Comparison of ENCODE assay signal across 10 mouse cellular contexts in the genomic region with DNA sequence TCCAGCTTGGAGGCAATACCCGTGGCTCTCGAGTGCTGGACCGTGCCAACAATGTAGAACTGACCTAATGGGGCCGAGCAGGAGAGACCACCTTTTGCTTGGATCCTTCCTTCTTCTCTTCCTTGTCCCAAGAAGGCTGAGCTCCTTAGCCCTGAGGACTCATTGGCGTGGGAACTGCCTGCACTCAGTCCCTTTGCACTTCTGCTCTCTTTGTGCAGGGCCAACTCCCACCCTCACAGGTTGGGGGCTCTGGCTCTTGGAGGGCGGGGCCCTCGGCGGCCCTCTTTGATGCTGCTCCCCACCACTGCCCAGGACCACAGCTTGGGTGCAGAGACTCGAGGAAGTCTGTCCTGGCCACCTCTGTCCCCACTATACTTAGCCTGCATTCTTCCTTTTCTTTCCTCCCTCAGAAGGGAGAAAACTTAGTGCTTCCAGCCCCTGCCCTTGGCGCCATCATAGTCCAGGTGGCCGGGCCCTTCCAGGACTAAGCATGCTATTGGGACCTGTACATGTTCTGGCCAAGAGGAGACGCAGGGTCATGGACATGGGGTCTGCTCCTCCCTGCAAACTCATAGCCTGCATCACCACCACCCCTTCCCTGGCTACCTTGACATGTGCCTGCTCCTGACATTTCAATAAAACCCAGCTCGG. TPM values are rescaled to one million over a fixed set of nuclear protein-coding genes. Genes with fewer than 3 reads are reported as not detected.
DNase-seq lines count a peak whose midpoint lies in the region; ATAC-seq and TF ChIP-seq lines count a peak whose summit lies in the region.
"Had no signal": no experiment of that assay in that cellular context is flagged by ENCODE, and none has a peak within 500 bp of the region (broad histone marks: within the 10 kb centered on the region; RNA-seq: fewer than 3 reads in every experiment).

No protein-coding gene starts in this region.

- H3K9ac ChIP-seq in heart, embryonic 11.5 days (ENCODE audit: low read depth, low read length), result no peak overlapping the region
- H3K9ac ChIP-seq in stomach, embryonic 14.5 days (replicated peaks; ENCODE audit: low read depth, low read length), result peak overlapping the region; percentile 92; the same call in 1 of the 2 replicates
- no peak overlapping the region for H3K9ac ChIP-seq in stomach, postnatal 0 days (ENCODE audit: low read length)
- H3K9ac ChIP-seq in liver, embryonic 12.5 days, result 0 out of 2 replicates have a peak overlapping the region, but pooled peaks have one; percentile 12

- H3K4me2 ChIP-seq in heart, embryonic 11.5 days, result peak overlapping the region; percentile 66
- no peak overlapping the region for H3K4me2 ChIP-seq in stomach, embryonic 14.5 days (replicated peaks; ENCODE audit: low read depth, low read length)
- no peak overlapping the region; the same call in 1 of the 2 replicates for H3K4me2 ChIP-seq in stomach, postnatal 0 days (replicated peaks; ENCODE audit: low read depth)
- peak overlapping the region; percentile 95 for H3K4me2 ChIP-seq in liver, embryonic 12.5 days

- H3K4me1 ChIP-seq in heart, embryonic 11.5 days (ENCODE audit: control insufficient read depth, insufficient read depth, low read length), result peaks cover 19% of the 10 kb centered on the region
- peaks cover 21% of the 10 kb centered on the region for H3K4me1 ChIP-seq in stomach, embryonic 14.5 days (ENCODE audit: control insufficient read depth, insufficient read depth, low read length)
- H3K4me1 ChIP-seq in stomach, postnatal 0 days (replicated peaks; ENCODE audit: control insufficient read depth, insufficient read depth), result peaks cover 10% of the 10 kb centered on the region
- H3K4me1 ChIP-seq in liver, embryonic 12.5 days, result peaks cover 39% of the 10 kb centered on the region
- peaks cover 50% of the 10 kb centered on the region for H3K4me1 ChIP-seq in cerebellum, adult 2 months (ENCODE audit: control insufficient read depth, insufficient read depth, low read length)

- peak overlapping the region; percentile 82; the same call in 1 of the 2 replicates for H3K4me3 ChIP-seq in heart, embryonic 11.5 days (ENCODE audit: low read depth, low read length)
- H3K4me3 ChIP-seq in stomach, embryonic 14.5 days (ENCODE audit: low read depth, low read length), result peak overlapping the region; percentile 69; the same call in 1 of the 2 replicates
- no peak overlapping the region for H3K4me3 ChIP-seq in stomach, postnatal 0 days (ENCODE audit: low read depth, low read length)
- H3K4me3 ChIP-seq in liver, embryonic 12.5 days, result 0 out of 2 replicates have a peak overlapping the region, but pooled peaks have one; percentile 78
- H3K4me3 ChIP-seq in cerebellum, adult 2 months (replicated peaks; ENCODE audit: insufficient read depth, low read depth, low read length), result no peak overlapping the region

- ATAC-seq in heart, embryonic 11.5 days (replicated peaks; ENCODE audit: insufficient number of reproducible peaks, low FRiP score, low TSS enrichment), result no peak
- ATAC-seq in stomach, embryonic 14.5 days (ENCODE audit: insufficient number of reproducible peaks, insufficient read depth, low FRiP score, low read depth), result no peak
- ATAC-seq in stomach, postnatal 0 days (ENCODE audit: low FRiP score, low TSS enrichment), result no peak
- ATAC-seq in liver, embryonic 12.5 days, result no peak

- whole genome bisulfite sequencing in heart, embryonic 11.5 days (ENCODE audit: insufficient replicate concordance), result 90% methylated on average over 13 of the region's 13 CpGs
- 91% methylated on average over 13 of the region's 13 CpGs for WGBS in stomach, embryonic 14.5 days
- 86% methylated on average over 13 of the region's 13 CpGs for WGBS in stomach, postnatal 0 days
- WGBS in liver, embryonic 12.5 days (ENCODE audit: insufficient replicate concordance), result 88% methylated on average over 13 of the region's 13 CpGs
- WGBS in cerebellum, adult 2 months, result 82% methylated on average over 13 of the region's 13 CpGs

- no peaks in the 10 kb centered on the region for H3K27me3 ChIP-seq in heart, embryonic 11.5 days (ENCODE audit: control insufficient read depth, insufficient read depth, low read length)
- H3K27me3 ChIP-seq in stomach, embryonic 14.5 days (ENCODE audit: control insufficient read depth, insufficient read depth, low read length), result no peaks in the 10 kb centered on the region
- no peaks in the 10 kb centered on the region for H3K27me3 ChIP-seq in stomach, postnatal 0 days (ENCODE audit: control insufficient read depth, insufficient read depth, low read length)
- H3K27me3 ChIP-seq in liver, embryonic 12.5 days (replicated peaks), result no peaks in the 10 kb centered on the region
- H3K27me3 ChIP-seq in cerebellum, adult 2 months (ENCODE audit: control insufficient read depth, insufficient read depth, low read length), result no peaks in the 10 kb centered on the region

- TF ChIP-seq POLR2A in cerebellum, adult 2 months (IDR thresholded peaks at IDR 0.05; ENCODE audit: borderline replicate concordance, insufficient read depth, low read length), result no peak

- no peaks in the 10 kb centered on the region for H3K9me3 ChIP-seq in heart, embryonic 11.5 days (replicated peaks; ENCODE audit: control insufficient read depth, low read length)
- H3K9me3 ChIP-seq in stomach, embryonic 14.5 days (ENCODE audit: control insufficient read depth, low read depth, low read length), result no peaks in the 10 kb centered on the region
- no peaks in the 10 kb centered on the region for H3K9me3 ChIP-seq in stomach, postnatal 0 days (ENCODE audit: control insufficient read depth, low read length)
- no peaks in the 10 kb centered on the region for H3K9me3 ChIP-seq in liver, embryonic 12.5 days (replicated peaks)

- H3K36me3 ChIP-seq in heart, embryonic 11.5 days (ENCODE audit: control insufficient read depth, insufficient read depth, low read length), result peaks cover 11% of the 10 kb centered on the region; the same call in 1 of the 2 replicates
- peaks cover 20% of the 10 kb centered on the region for H3K36me3 ChIP-seq in stomach, embryonic 14.5 days (ENCODE audit: control insufficient read depth, insufficient read depth, low read length)
- H3K36me3 ChIP-seq in stomach, postnatal 0 days (ENCODE audit: control insufficient read depth, insufficient read depth, low read length), result peaks cover 3% of the 10 kb centered on the region
- H3K36me3 ChIP-seq in liver, embryonic 12.5 days, result peaks cover 29% of the 10 kb centered on the region

- no peak for TF ChIP-seq CTCF in stomach, postnatal 0 days (IDR thresholded peaks at IDR 0.05; ENCODE audit: low read depth)
- TF ChIP-seq CTCF in cerebellum, adult 2 months (IDR thresholded peaks at IDR 0.05; ENCODE audit: borderline replicate concordance, insufficient read depth, low read depth, low read length), result no peak

- no peak for TF ChIP-seq EP300 in stomach, postnatal 0 days (optimal IDR thresholded peaks at IDR 0.05)

- H3K27ac ChIP-seq in heart, embryonic 11.5 days (ENCODE audit: low read depth, low read length), result no peak overlapping the region
- no peak overlapping the region for H3K27ac ChIP-seq in stomach, embryonic 14.5 days (ENCODE audit: low read length)
- H3K27ac ChIP-seq in stomach, postnatal 0 days (replicated peaks), result no peak overlapping the region
- no peak overlapping the region for H3K27ac ChIP-seq in liver, embryonic 12.5 days
- no peak overlapping the region for H3K27ac ChIP-seq in cerebellum, adult 2 months (ENCODE audit: insufficient read depth, low read length)

- DNase-seq in heart, postnatal 4 days, result no peak
- DNase-seq in stomach, postnatal 0 days (ENCODE audit: low spot score), result no peak
- DNase-seq in retina, postnatal 1 day, result no peak
- no peak for DNase-seq in frontal cortex, postnatal 10 days (ENCODE audit: low spot score in 2 of 2)
- no peak for DNase-seq in cerebellum, adult 2 months
- DNase-seq: lung, postnatal 4 days had no signal

RNA-seq across cellular contexts. Expression of a gene that starts 1.8 kb away (rescaled TPM):
- polyA plus RNA-seq in heart, embryonic 11.5 days (2014; fragmentation: Nextera tagmentation; extraction: Ambion mirVana), result 23.8 and 27.4 TPM in 2 replicates
- 10 to 100 TPM; 35.2 to 35.3 TPM for total RNA-seq in heart, postnatal 4 days (2021)
- 35.8 and 39.2 TPM in 2 replicates for polyA plus RNA-seq in stomach, embryonic 14.5 days (2014; fragmentation: Nextera tagmentation; extraction: Ambion mirVana)
- 36.5 and 38.6 TPM in 2 replicates for polyA plus RNA-seq in stomach, postnatal 0 days (2015; fragmentation: Nextera tagmentation; extraction: Ambion mirVana)
- polyA plus RNA-seq in liver, embryonic 12.5 days (2016; fragmentation: Nextera tagmentation; extraction: Ambion mirVana), result 21.8 and 24.0 TPM in 2 replicates
- polyA plus RNA-seq in cerebellum, adult 2 months (2012; rRNA removed), result 130 and 134 TPM in 2 replicates

RNA-seq across cellular contexts. Expression of a gene that starts 2.0 kb away (rescaled TPM):
- 138 and 150 TPM in 2 replicates for polyA plus RNA-seq in heart, embryonic 11.5 days (2014; fragmentation: Nextera tagmentation; extraction: Ambion mirVana)
- total RNA-seq in heart, postnatal 4 days (2021), result 100 to 1,000 TPM; 231 to 246 TPM
- polyA plus RNA-seq in stomach, embryonic 14.5 days (2014; fragmentation: Nextera tagmentation; extraction: Ambion mirVana), result 191 and 198 TPM in 2 replicates
- polyA plus RNA-seq in stomach, postnatal 0 days (2015; fragmentation: Nextera tagmentation; extraction: Ambion mirVana), result 196 and 203 TPM in 2 replicates
- polyA plus RNA-seq in liver, embryonic 12.5 days (2016; fragmentation: Nextera tagmentation; extraction: Ambion mirVana), result 108 TPM in 2 replicates
- 281 and 309 TPM in 2 replicates for polyA plus RNA-seq in cerebellum, adult 2 months (2012; rRNA removed)

RNA-seq across cellular contexts. Expression of a gene that starts 20.6 kb away (rescaled TPM):
- not detected in 2 replicates for polyA plus RNA-seq in heart, embryonic 11.5 days (2014; fragmentation: Nextera tagmentation; extraction: Ambion mirVana)
- not detected for total RNA-seq in heart, postnatal 4 days (2021)
- polyA plus RNA-seq in stomach, embryonic 14.5 days (2014; fragmentation: Nextera tagmentation; extraction: Ambion mirVana), result not detected in 2 replicates
- polyA plus RNA-seq in stomach, postnatal 0 days (2015; fragmentation: Nextera tagmentation; extraction: Ambion mirVana), result 0.16 and 0.33 TPM in 2 replicates
- polyA plus RNA-seq in liver, embryonic 12.5 days (2016; fragmentation: Nextera tagmentation; extraction: Ambion mirVana), result not detected in 2 replicates
- polyA plus RNA-seq in cerebellum, adult 2 months (2012; rRNA removed), result not detected in 2 replicates

RNA-seq across cellular contexts. Expression of a gene that starts 24.4 kb away (rescaled TPM):
- polyA plus RNA-seq in heart, embryonic 11.5 days (2014; fragmentation: Nextera tagmentation; extraction: Ambion mirVana), result 0.87 and 1.7 TPM in 2 replicates
- total RNA-seq in heart, postnatal 4 days (2021), result under 1 TPM; 0.45 to 0.48 TPM
- 2.0 TPM in 1 of 2 replicates, not detected in the other for polyA plus RNA-seq in stomach, embryonic 14.5 days (2014; fragmentation: Nextera tagmentation; extraction: Ambion mirVana)
- 0.44 TPM in 1 of 2 replicates, not detected in the other for polyA plus RNA-seq in stomach, postnatal 0 days (2015; fragmentation: Nextera tagmentation; extraction: Ambion mirVana)
- 0.22 TPM in 1 of 2 replicates, not detected in the other for polyA plus RNA-seq in liver, embryonic 12.5 days (2016; fragmentation: Nextera tagmentation; extraction: Ambion mirVana)
- 0.21 TPM in 1 of 2 replicates, not detected in the other for polyA plus RNA-seq in cerebellum, adult 2 months (2012; rRNA removed)
- polyA plus RNA-seq: frontal cortex, adult 2 months had no signal

RNA-seq across cellular contexts. Expression of a gene that starts 30.9 kb away (rescaled TPM):
- polyA plus RNA-seq in heart, embryonic 11.5 days (2014; fragmentation: Nextera tagmentation; extraction: Ambion mirVana), result 8.1 and 10.0 TPM in 2 replicates
- 10 to 100 TPM; 13.5 to 13.9 TPM for total RNA-seq in heart, postnatal 4 days (2021)
- 6.8 and 7.8 TPM in 2 replicates for polyA plus RNA-seq in stomach, embryonic 14.5 days (2014; fragmentation: Nextera tagmentation; extraction: Ambion mirVana)
- polyA plus RNA-seq in stomach, postnatal 0 days (2015; fragmentation: Nextera tagmentation; extraction: Ambion mirVana), result 11.6 and 12.5 TPM in 2 replicates
- 4.1 and 4.8 TPM in 2 replicates for polyA plus RNA-seq in liver, embryonic 12.5 days (2016; fragmentation: Nextera tagmentation; extraction: Ambion mirVana)
- polyA plus RNA-seq in cerebellum, adult 2 months (2012; rRNA removed), result 31.0 and 32.5 TPM in 2 replicates

Comparison
In these comparisons a context has a peak if more than half of its experiments do, and no peak if none do; other contexts are left out.
1. H3K4me3 ChIP-seq: peak in heart, embryonic 11.5 days (single experiment), stomach, embryonic 14.5 days (single experiment) and liver, embryonic 12.5 days (single experiment); none in stomach, postnatal 0 days (single experiment) and cerebellum, adult 2 months (single experiment).
2. H3K9ac ChIP-seq: peak in stomach, embryonic 14.5 days (single experiment) and liver, embryonic 12.5 days (single experiment); none in heart, embryonic 11.5 days (single experiment) and stomach, postnatal 0 days (single experiment).
3. H3K4me2 ChIP-seq: peak in heart, embryonic 11.5 days (single experiment) and liver, embryonic 12.5 days (single experiment); none in stomach, embryonic 14.5 days (single experiment) and stomach, postnatal 0 days (single experiment).